Mouse (Mus musculus): ENCODE data around the gene Syn1. TPM values are rescaled to one million over a fixed set of nuclear protein-coding genes. Genes with fewer than 3 reads are reported as not detected.
A peak's percentile ranks its signal among the peaks of the same experiment; 100 is the strongest.

Gene Syn1
- total RNA-seq (2021), result 100 to 1,000 TPM; 552 to 567 TPM

GRCm38 (mm10) chrX:20920844-20921364, at the start of gene Syn1:
Syn1 (minus strand) TSS chrX:20921004.
- DNase-seq (ENCODE audit: low spot score in 2 of 2), result peak; percentile 82 to 93
- intact Hi-C loops (cut with DNase I), result loop anchor here (2.0 to 5.0 kb wide), 2 partner anchors 74 to 92 kb away; no protein-coding TSS in a partner anchor

DNA sequence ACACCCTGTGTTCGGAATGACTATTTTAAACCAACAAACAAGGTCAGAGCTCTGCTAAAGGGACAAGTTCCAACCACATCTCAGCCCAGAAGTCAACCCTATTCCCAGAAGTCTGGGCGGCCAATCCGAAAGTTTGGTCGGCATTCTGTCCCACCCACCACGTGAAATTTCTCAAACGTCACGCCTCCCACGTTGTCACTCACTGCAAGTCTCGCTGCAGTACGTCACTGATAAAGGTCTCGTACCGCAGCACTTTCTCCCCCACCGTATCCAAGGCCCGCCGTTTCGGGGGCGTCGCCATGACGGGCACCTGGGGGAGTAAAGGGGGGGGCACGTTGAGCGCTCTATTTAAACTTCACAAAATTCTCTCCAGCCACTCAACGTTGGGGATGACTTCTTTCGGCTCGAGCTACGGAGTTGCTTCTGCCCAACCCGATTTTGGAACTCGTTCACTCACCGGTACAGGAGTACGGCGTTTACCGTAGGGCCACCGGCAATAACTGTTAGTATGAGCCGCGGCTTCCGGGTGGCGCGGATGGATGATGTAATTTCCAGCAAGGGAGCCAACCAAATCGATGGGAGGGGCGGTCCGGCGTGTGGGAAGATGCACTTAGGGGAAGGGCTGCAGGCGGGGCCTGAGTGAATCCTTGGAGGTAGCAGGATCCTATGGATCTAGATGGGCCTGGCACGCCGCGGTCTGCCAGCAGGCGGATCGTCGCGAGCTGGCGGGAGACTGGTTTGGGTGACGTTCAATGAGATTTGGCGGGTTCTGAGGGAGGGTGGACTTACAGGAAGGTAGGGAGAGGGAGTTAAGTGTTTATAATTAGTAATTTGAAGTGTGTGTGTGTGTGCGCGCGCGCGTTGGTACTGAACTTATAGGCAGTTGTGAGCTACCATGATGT, 40.9 kb upstream of the Syn1 start, which contains the start of gene Uxt:
TSS of gene Uxt (minus strand) at position 541 of the 902 bp plus-strand sequence.
- intact Hi-C loops (cut with DNase I), result loop anchor here (10.0 kb wide), 1 partner anchor 537 kb away; the partner anchor contains the start of gene Jade3

GRCm38 (mm10) chrX:20950191-20950880, 29.5 kb upstream of the Syn1 start, which contains the start of gene Elk1:
Elk1 (minus strand) TSS chrX:20950608.
- peak; percentile 76 to 95 for DNase-seq (ENCODE audit: low spot score in 2 of 2)
- intact Hi-C loops (cut with DNase I), result no loop called here

More for the DNA sequence above, 40.9 kb upstream of the Syn1 start, which contains the start of gene Uxt:
- peak; percentile 86 to 93 for DNase-seq (ENCODE audit: low spot score in 2 of 2)

- DNase-seq (ENCODE audit: low spot score in 2 of 2), result peak; percentile 57 to 77
- intact Hi-C loops (cut with DNase I), result loop anchor here (5.0 to 10.0 kb wide), 2 partner anchors 119 to 281 kb away; no protein-coding TSS in a partner anchor
Observed at GRCm38 (mm10) chrX:20946055-20946454, 25.3 kb upstream of the Syn1 start.

DNA sequence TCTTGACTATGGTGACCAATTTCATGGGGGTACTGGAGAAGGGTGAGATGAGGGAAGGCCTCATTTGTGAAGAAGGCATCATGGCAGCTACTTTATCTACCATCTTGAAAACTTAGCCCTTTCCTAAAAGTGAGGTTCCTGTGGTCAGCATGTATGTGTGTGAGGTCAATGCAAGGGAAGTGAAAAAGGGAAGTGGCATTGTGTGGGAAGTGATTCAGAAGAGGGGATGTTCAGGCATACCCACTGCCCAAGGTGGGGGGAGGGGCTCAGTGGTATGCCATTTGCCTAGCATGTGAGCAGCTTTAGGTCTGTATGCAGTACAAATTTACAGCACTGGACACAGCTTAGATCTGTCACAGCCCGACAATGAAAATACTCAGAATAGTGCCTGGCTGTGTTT, 11.2 kb upstream of the Syn1 start:
- intact Hi-C loops (cut with DNase I), result no loop called here
- DNase-seq (ENCODE audit: low spot score in 2 of 2), result no peak

DNA sequence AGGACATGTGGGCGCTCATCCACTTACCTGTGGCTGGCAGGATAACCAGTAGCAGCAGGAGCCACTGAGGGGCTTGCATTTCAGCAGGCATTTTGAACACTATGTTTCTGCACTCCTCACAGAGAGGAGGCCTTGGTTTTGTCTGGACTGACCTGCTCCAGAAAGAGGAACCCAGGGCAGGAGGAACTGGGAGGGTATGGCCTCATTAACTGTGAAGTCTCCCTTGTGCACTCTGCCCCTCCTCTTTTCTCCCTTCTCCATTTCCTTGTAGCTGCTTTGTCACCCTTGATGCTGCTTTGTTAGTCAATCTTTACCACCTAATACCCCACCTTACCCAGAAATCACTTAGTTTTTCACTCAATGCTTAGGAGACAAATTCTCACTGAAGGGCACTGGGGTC, 10.6 kb upstream of the Syn1 start, which contains the start of gene Cfp:
TSS of gene Cfp (minus strand) at position 192 of the 400 bp plus-strand sequence.
- intact Hi-C loops (cut with DNase I), result no loop called here
- no peak for DNase-seq (ENCODE audit: low spot score in 2 of 2)

GRCm38 (mm10) chrX:20929859-20930258, 9.1 kb upstream of the Syn1 start:
- intact Hi-C loops (cut with DNase I), result no loop called here
- no peak for DNase-seq (ENCODE audit: low spot score in 2 of 2)

- DNase-seq (ENCODE audit: low spot score in 2 of 2), result no peak
- intact Hi-C loops (cut with DNase I), result loop anchor here (5.0 kb wide), 1 partner anchor 78 kb away; no protein-coding TSS in a partner anchor
Observed at GRCm38 (mm10) chrX:20924976-20925375, 4.2 kb upstream of the Syn1 start.

DNA sequence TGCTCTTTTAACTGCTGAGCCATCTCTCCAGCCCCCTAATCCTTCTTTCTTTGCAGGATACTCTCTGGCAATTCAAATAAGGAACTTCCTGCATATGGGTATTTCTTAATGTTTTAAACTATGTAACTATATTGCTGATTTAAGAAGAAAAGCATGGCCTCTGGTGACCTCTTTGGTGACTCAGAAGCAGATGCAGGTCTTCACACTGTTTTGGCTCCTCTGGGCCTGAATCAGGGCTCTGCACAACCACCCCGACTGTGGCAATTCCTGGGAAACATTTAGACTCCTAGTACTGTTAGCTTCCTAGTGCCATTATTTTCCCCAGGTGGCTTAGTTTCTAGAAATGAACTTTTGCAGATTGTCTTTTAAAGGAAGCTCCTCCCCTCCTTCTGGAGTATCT, 2.7 kb upstream of the Syn1 start:
- no peak for DNase-seq (ENCODE audit: low spot score in 2 of 2)
- intact Hi-C loops (cut with DNase I), result loop anchor here (5.0 kb wide), 1 partner anchor 76 kb away; no protein-coding TSS in a partner anchor

DNA sequence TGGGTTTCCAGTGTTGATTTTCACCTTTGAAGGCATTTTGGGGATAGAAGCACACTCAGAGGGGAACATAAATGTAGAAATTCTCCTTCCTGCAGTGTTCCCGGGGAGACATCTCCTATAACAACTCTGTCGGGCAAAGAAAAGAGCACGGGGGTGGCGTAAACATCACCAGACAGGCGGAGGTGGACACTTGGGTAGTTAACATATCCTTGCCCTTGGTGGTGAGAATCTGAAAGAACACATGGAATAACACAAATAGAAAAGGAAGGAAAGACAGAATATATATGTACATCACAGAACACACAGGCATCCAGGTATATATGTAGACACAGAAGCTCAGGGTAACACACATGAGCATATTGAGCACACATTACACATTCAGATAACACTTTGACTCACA, 562 bp upstream of the Syn1 start:
- peak in 1 of 2 experiments; percentile 62 for DNase-seq (ENCODE audit: low spot score in 2 of 2)
- intact Hi-C loops (cut with DNase I), result loop anchor here (2.0 to 5.0 kb wide), 2 partner anchors 74 to 93 kb away; no protein-coding TSS in a partner anchor

DNA sequence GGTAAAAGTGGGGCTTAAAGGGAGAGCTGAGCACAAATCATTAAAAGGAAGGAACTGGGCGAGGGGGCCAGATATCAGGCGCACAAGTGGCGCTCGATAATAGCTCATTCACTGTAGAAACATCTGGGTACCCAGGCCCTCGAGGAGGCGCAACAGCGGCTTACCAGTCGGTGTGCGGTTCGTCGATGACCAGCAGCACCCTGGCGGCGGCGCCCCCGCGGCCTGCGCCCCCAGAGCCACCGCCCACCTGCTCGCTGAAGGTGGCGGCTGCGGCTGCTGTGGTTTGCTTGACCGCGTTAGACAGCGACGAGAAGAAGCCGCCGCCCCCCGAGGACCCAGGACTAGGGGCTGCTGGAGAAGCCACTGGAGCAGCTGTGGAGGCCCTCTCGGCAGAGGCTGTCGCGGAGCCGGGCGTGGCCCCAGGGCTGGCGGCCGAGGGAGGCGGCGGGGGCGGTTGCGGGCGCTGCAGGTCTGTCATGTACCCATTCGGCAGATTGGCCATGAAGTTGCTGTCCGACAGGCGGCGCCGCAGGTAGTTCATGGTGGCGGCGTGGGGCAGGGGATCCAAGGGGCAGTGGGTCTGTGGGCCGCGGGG, 458 bp downstream of the Syn1 start:
- intact Hi-C loops (cut with DNase I), result loop anchor here (2.0 to 5.0 kb wide), 2 partner anchors 73 to 92 kb away; no protein-coding TSS in a partner anchor
- DNase-seq (ENCODE audit: low spot score in 2 of 2), result no peak

DNA sequence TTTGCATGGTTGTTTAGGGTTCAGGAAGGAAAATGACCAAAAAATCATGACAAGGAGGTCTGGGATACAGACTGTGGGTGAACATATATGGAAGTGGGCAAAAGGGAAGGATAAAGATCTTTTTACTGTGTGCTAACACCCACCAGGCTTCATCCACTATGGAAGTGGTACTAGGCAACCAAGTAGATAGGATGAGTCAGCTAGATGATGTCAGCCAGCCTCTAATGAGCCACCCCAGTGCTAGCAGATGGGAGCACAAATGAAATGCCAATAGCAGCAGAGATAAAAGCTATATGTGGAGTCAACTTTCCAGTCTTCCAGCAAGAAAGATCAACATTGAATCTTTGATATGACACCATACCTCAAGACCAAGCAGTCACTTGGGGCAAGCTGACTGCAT, 5.7 kb downstream of the Syn1 start:
- intact Hi-C loops (cut with DNase I), result no loop called here
- DNase-seq (ENCODE audit: low spot score in 2 of 2), result peak in 1 of 2 experiments; percentile 64

DNA sequence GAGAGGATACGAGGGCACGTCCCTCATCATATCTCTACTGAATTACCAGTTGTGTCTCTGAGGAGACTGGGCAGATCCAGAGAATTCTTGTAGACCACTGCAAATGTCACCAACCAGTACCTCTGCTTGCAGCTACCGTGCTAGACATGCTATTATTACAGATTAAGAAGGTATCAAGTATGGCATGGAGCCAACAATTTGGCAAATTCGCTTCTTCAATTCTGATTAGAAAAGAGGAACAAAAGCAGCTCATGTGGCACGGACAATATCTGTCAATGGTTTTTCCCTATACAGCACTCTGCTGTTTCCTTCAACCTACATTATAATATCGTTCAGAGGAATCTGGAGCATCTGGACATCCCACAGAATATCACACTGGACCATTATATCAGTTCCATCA, 7.1 kb downstream of the Syn1 start:
- intact Hi-C loops (cut with DNase I), result no loop called here
- no peak for DNase-seq (ENCODE audit: low spot score in 2 of 2)

DNA sequence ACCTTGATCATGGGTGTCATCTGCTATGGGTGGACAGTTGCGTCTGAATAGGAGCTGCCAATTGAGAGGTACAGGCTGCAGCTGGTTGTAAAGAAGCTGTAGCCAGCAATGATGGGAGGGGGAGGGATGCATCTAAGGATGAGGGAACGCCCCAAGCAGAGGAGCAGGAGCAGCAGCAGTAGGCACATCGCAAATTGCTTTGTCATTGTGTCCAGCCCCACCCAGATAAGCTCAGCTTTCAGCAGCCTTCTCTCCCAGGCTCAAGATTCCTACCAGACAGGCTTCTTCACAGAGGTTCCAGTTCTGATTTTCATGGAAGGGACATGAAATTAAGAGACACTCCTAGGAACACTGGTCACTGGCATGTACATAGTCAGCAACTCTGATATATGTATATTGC, 10.7 kb downstream of the Syn1 start:
- DNase-seq (ENCODE audit: low spot score in 2 of 2), result no peak
- intact Hi-C loops (cut with DNase I), result no loop called here

GRCm38 (mm10) chrX:20875241-20875640, 45.6 kb downstream of the Syn1 start:
- intact Hi-C loops (cut with DNase I), result no loop called here
- no peak for DNase-seq (ENCODE audit: low spot score in 2 of 2)

DNA sequence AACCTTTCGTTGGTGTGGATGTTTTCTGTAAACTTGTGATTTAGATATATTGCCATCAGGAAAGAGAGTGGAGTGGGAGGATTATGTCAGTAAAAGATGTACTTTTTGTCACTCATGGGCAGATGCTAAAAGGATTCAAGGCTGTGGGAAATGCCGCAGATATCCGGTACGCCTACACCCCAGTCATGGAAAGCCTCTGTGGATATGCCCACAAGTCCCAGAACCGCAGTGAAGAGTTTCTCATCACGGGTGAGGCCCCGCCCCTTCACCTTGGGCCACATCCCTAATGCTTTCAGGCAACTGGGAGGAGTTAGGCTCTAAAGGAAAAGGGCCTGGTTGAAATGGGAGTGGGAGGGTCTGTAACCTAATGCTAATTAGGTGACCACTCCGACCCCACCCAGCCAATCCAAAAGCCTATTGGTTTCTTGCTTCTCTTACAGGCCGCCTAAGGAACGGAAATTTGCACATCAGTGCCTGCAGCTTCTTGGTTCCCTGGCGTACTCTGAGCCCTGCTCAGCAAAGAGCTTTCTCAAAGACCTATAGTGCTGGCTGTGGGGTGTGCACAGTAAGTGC, 47.8 kb downstream of the Syn1 start:
- DNase-seq (ENCODE audit: low spot score in 2 of 2), result peak in 1 of 2 experiments; percentile 72
- intact Hi-C loops (cut with DNase I), result no loop called here

GRCm38 (mm10) chrX:20869962-20870513, 50.8 kb downstream of the Syn1 start, which contains the start of gene Timp1:
Timp1 (plus strand) TSS chrX:20870166.
- intact Hi-C loops (cut with DNase I), result no loop called here
- DNase-seq (ENCODE audit: low spot score in 2 of 2), result peak in 1 of 2 experiments; percentile 54

- intact Hi-C loops (cut with DNase I), result no loop called here
- no peak for DNase-seq (ENCODE audit: low spot score in 2 of 2)
Observed at GRCm38 (mm10) chrX:20869203-20869602, 51.6 kb downstream of the Syn1 start.

DNA sequence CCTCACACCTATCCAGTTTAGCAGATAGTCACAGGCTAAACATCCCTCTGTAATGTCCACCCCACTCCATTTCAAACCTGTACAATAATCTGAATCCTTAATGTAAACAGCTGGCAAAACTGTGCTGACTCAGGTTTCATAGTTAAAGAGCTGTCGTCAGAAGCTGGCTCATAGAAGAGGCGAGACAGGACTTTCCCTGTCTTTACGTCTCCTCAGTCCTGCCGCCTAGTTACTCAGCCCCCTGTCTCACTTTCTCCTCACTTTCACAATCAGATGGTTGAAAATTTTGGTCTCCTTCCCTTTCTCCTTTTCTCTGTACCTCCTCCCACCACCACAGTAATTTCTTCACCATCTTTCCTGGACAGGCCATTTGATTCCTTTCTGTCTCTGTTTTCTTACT, 52.7 kb downstream of the Syn1 start:
- no peak for DNase-seq (ENCODE audit: low spot score in 2 of 2)
- intact Hi-C loops (cut with DNase I), result no loop called here
